Mouse (Mus musculus): ENCODE measurements at regions not wholly inside any gene's neighbourhood (a gene's known extent, or its start where the extent isn't known, plus 50 kb on each side); places are given as distances from the start of the nearest gene placed in this dataset.

DNA sequence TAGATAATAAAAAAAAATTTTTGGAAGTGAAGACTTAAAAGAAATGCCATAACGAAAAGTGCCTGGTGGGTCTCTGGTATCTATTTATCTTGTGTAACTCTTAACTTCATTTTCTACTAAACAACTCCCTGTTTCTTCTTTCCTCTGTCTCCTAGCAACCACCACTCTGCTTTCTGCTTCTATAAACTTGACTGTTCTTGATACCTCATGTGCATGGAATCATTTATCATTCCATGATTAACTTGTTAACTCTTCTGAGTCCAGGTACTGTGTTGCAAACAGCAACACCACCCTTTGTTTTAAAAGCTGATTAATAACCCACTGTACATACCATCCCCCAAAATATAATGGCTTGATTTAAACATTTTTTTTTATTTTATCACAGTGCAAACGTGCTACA lies 325.0 kb downstream of the Mettl4 start:
- DNase-seq = no peak

DNA sequence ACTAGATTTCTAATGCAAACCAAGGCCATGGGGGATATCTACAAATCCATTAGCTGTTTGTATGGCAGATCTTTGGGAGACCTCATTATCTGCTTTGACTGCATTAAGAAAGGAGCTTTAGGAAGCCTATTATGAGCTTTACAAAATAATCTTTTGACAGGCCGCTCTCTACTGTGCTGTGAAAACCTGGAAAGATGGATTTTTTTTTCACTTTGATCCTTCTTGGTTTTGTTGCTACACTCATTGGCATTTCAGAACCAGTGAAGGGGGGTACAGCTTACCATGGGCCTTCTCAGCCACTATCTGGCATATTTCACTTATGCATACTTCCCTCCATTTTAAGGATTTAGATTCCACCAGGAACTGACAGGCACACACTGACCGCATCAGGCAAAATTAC lies 366.8 kb downstream of the Mettl4 start:
- DNase-seq = no peak

DNA sequence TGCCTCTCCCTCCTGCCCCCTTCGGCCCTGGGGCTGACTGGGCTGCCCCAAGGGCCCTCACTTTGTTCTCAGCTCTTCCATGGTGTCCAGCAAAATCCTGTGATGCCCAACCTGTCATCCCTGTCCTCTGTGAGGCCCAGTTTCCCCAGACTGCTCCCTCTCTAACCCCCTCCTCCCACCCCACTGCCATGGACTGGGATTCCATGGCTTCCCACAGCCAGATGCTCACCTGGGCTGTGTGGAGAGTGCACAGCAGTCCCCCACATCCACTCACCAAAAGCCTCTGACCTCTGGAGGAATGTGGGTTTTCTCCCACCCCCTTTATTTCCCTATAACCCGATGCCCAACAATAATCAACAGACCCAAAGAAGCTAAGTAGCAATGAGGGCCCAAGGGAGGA lies 414.1 kb downstream of the Mettl4 start:
- no peak for DNase-seq

DNA sequence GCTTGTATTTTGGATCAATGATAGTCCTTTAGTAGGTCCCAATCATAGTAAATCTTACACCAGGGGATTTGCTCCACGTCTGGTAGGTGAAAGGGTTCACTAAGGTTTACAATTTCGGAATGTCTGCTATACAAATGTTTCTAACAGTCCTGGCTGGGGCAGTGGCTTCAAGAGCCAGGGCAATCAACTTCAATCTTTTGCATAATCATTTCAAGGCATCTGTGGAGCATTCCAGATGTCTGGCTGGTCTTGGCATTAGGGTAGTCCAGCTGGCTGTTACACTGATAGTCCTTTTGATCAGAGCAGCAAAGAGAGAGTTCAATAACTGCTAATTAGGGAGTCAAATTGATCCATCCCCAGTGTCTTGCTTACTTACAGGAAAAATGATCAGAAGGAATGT lies 423.6 kb downstream of the Mettl4 start:
- DNase-seq = no peak

DNA sequence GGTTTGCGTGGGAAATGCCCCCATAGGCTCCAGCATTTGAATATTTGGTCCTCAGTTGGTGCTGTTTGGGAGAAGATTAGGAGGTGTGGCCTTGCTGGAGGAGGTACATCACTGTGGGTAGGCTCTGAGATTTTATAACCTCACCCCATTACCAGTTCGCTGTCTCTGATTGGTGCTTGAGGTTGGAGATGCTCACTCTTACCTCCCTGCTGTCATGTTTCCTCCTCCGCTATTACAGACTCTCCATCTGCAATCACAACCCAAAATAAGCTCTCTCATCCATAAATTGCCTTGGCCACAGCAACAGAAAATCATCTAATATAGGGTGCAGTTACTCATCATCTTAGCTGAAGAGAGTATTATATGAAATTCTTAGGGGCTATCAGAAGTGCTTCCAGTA lies 458.6 kb downstream of the Mettl4 start:
- no peak for DNase-seq

DNA sequence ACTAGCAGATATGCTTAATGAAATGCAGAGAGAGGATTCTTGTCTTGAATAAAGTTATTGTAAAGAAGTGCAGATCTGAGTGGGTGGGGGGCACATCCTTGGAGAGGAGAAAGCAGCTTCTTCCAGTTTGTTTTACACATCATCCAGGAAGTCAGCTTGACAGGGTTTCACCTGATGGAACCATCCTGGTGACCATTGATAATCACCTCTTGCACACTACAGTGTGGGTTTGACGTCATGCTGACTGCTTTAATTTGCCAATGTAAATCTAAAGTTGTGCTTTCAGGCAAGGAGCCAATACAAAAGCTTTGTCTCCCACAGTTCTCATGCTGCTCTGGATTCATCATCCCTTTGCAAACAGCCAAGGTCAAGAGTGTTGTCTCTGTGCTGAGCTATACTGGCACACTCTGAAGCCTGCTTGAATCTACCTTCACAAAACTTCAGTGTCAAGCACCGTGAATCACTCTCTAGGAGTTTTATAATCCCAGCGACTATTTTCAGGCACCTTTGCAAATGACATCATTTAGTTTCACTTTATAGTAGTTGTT lies 462.1 kb downstream of the Mettl4 start:
- DNase-seq = no peak

DNA sequence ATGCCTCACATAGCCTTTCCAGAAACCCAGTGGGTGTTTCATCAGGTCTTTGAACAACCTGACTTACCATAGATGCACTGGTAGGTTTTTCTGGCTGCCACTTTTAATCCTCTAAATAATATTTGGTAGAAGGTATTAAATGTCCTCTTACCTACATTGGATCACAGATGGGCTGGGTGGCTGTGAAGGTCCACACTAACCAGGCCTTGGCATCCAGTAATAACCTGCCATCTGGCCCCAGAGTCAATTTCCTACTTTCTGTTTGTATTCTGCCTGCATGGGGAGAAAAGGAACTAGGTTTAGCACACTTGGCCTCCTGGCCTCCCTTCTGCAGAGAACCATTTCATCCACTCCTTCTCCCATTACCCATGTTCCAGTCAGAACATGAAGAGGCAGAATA lies 473.0 kb downstream of the Mettl4 start:
- no peak for DNase-seq

DNA sequence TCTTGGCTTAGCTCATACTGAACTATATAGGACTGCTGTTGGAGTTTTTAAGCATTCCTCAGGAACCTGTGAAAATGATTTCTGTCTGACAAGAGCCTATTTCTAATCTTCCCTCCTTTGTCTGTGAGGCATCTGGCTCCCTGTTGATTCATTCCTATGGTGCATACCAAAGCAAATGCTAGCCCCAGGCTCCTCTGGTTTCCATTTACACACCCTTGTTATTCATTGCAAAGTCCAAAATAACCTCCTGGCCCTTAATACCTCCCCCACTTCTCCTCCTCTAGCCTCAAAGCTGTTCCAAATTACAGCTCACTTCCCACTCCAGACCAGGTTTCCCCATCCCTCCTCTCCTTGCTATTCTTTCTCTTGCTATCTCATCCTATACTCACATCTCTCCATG lies 480.1 kb downstream of the Mettl4 start:
- DNase-seq = no peak

DNA sequence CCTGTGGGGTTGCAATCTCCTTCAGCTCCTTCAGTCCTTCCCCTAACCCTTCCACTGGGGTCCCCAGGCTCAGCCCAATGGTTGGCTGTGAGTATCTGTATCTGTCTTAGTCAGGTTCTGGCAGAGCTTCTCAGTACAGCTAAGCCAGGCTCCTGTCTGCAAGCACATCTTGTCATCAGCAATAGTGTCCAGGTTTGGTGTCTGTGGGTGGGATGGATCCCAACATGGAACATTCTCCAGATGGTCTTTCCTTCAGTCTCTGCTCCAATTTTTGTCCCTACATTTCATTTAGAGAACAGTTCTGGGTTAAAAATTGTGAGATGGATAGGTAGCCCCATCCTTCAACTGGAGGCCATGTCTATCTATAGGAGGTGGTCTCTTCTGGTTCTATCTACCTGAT lies 494.2 kb downstream of the Mettl4 start:
- peak; percentile 68 for DNase-seq

DNA sequence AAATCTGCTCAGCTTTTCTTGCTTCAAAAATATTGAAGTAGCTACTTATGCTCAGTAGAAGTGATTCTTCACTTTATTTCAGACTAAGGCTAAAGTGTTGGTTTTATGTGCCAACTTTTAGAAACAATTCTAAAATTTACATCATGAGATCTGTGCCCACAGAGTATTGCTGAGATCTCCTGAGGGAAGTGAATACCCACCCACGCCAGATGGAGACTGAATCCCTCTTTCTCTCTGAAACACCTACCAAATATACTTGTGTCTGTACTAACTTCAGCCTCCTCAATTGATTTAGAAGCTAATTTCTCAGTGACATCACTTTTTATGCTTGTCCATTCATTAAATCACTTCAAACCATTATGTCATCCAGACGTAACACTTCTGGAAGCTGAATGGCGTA lies 495.0 kb downstream of the Mettl4 start:
- peak; percentile 76 for DNase-seq

DNA sequence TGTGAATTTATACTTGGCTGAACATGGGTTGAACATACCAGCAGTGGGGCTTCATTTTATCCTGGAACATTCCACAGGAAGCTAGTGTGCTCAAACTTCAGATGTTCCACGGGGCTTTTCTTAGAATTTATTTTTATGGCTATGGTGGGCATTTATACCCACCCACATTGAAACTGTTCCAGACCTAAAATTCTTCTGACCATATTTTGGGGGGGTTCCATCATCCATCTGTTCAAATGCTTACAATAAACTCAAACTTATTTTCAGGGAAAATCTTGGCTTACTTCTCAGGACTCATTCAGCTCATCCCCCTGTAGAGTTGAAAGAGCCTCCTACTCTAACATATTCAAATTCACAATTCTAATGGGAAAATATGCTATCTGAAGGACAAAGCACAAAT lies 506.0 kb downstream of the Mettl4 start:
- DNase-seq = no peak

DNA sequence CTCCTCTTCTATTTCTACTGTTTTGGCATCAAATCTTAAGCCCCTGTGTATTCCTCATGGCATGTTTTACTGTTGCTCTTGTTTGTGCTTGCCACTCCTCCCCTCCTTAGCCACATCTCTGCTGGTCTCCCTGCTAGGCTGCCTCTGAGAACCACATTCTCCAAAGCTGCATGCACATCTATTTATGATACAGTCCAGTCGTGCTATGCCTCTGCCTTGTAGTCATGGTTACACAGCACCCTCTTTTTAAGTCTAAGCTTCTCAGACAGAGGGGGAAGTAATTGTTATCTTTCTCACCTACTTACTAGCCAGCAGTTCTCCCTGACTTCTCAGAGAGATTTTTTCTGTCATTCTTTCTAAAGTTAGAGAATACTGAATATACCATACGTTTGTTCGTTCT lies 523.7 kb downstream of the Mettl4 start:
- DNase-seq = peak; percentile 19

Measured in right cerebral cortex, adult 18-20 months (tissue).